Mouse (Mus musculus): Measurements from ENCODE around the gene Aftph.

DNA sequence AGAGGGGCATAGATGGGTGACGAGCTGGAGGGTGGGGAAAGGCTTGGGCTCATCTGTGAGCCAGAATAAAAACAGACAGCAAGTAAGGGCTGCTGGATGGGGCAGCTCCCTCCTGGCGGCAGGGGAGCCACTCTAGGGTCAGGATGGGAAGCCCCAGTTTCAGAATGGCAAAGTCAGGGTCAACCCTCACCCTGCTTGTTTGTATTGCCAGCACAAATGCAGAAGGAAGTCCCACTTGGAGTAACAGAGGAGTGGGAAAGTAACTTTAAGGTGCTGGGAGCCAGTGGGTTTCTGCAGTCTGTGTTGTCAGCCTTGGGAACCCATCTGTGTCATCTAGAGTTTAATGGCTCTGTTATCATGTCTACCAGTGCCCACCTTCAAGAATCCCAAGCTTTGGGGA is 62.0 kb downstream of the Aftph start:
- no peak for TF ChIP-seq CTCF (IDR thresholded peaks at IDR 0.05)
- no peak for TF ChIP-seq EP300 (IDR thresholded peaks at IDR 0.05)
